Mouse (Mus musculus) C2C12 (cell line): Measurements from ENCODE around the gene Nppb.

Source experiments
- CTCF ChIP-seq: IDR thresholded peaks from one replicate; pipeline ENCODE4 v1.5.1; 2011; ENCODE audit not compliant: control insufficient read depth, insufficient read depth, insufficient read length
- USF1 ChIP-seq: IDR thresholded peaks from one replicate; pipeline ENCODE4 v1.6.1; 2011; ENCODE audit warnings: low read depth, mild to moderate bottlenecking, control low read depth, moderate library complexity

- TF ChIP-seq CTCF (no peak), USF1 (no peak)
These were observed 6.1 kb upstream of the Nppb start for GRCm38 (mm10) chr4:147979441-147979860.
